Mouse (Mus musculus) cerebellum, postnatal 14 days (tissue): ENCODE data around the gene Nxf3.

ENCODE experiments used
- DNase-seq, 2 experiments: peaks; one replicate each; pipeline ENCODE4 v3.0.0; 2021; ENCODE audit warnings: mixed read lengths in 2 of 2

Gene Nxf3

GRCm38 (mm10) chrX:136085155-136085554 is at the start of gene Nxf3:
Gene Nxf3, minus strand, starts transcription at chrX:136085255.
- DNase-seq: no peak

- DNase-seq: peak; percentile 77
Observed at GRCm38 (mm10) chrX:136127744-136128064, 42.6 kb upstream of the Nxf3 start.

GRCm38 (mm10) chrX:136127038-136127743 is 42.1 kb upstream of the Nxf3 start:
- no peak for DNase-seq

GRCm38 (mm10) chrX:136115419-136115961 is 30.4 kb upstream of the Nxf3 start:
- DNase-seq: peak; percentile 76 to 82

GRCm38 (mm10) chrX:136115015-136115414 is 30.0 kb upstream of the Nxf3 start:
- DNase-seq: no peak

- peak; percentile 72 to 79 for DNase-seq
Observed at GRCm38 (mm10) chrX:136107942-136108341, 22.9 kb upstream of the Nxf3 start.

- DNase-seq: no peak
Observed at GRCm38 (mm10) chrX:136104724-136105088, 19.7 kb upstream of the Nxf3 start.

GRCm38 (mm10) chrX:136104046-136104723 is 19.1 kb upstream of the Nxf3 start:
- no peak for DNase-seq

- DNase-seq: no peak
Observed at GRCm38 (mm10) chrX:136094421-136094820, 9.4 kb upstream of the Nxf3 start.

GRCm38 (mm10) chrX:136092497-136093279 is 7.6 kb upstream of the Nxf3 start:
- DNase-seq: no peak

- DNase-seq: peak; percentile 27 to 74
Observed at GRCm38 (mm10) chrX:136068020-136068419, 17.0 kb downstream of the Nxf3 start, which contains the start of gene Bex2. Gene Bex2, minus strand, starts transcription at chrX:136068236.

- DNase-seq: peak; percentile 60 to 72
Observed at GRCm38 (mm10) chrX:136067201-136067991, 17.7 kb downstream of the Nxf3 start.

GRCm38 (mm10) chrX:136060698-136061097 is 24.4 kb downstream of the Nxf3 start:
- DNase-seq: no peak

GRCm38 (mm10) chrX:136051219-136051618 is 33.8 kb downstream of the Nxf3 start:
- DNase-seq: no peak

- DNase-seq: peak; percentile 79 to 82
Observed at GRCm38 (mm10) chrX:136047528-136047927, 37.5 kb downstream of the Nxf3 start.

GRCm38 (mm10) chrX:136043726-136044125 is 41.3 kb downstream of the Nxf3 start:
- DNase-seq: no peak

- peak; percentile 52 to 58 for DNase-seq
Observed at GRCm38 (mm10) chrX:136032799-136033763, 52.0 kb downstream of the Nxf3 start, which contains the start of gene Arxes1. Gene Arxes1, plus strand, starts transcription at chrX:136033367.

- no peak for DNase-seq
Observed at GRCm38 (mm10) chrX:136030331-136030730, 54.7 kb downstream of the Nxf3 start.
